Mouse (Mus musculus) myocyte (in vitro differentiated cells): ENCODE data around the gene Zbtb39.

Experiments
- CEBPB ChIP-seq: IDR thresholded peaks from 2 replicates; pipeline ENCODE4 v1.6.1; 2011; ENCODE audit warnings: mild to moderate bottlenecking, moderate library complexity; ENCODE audit not compliant: poor library complexity, insufficient read depth, severe bottlenecking
- E2F4 ChIP-seq: IDR thresholded peaks from one replicate; pipeline ENCODE4 v1.6.1; 2011; ENCODE audit warnings: mild to moderate bottlenecking, control low read depth, moderate library complexity; ENCODE audit not compliant: insufficient read depth
- MAX ChIP-seq: IDR thresholded peaks from one replicate; pipeline ENCODE4 v1.6.1; 2011; ENCODE audit warnings: low read depth, mild to moderate bottlenecking, control low read depth
- MYOD1 ChIP-seq, 3 experiments: IDR thresholded peaks; one replicate each; pipeline ENCODE4 v1.6.1; 2011; ENCODE audit warnings: control low read depth in 2 of 3, low read depth in 2 of 3, mild to moderate bottlenecking in 2 of 3, moderate library complexity in 1 of 3; ENCODE audit not compliant: insufficient read length in 2 of 3, control insufficient read depth in 1 of 3
- MYOG ChIP-seq, 3 experiments: IDR thresholded peaks; one replicate each; pipeline ENCODE4 v1.6.1; 2011; ENCODE audit warnings: control low read depth in 2 of 3, low read depth in 2 of 3, mild to moderate bottlenecking in 2 of 3; ENCODE audit not compliant: insufficient read length in 2 of 3, control insufficient read depth in 1 of 3, insufficient read depth in 1 of 3
- POLR2A ChIP-seq: IDR thresholded peaks from one replicate; pipeline ENCODE4 v1.6.1; 2011; ENCODE audit warnings: low read depth, mild to moderate bottlenecking, control low read depth, moderate library complexity; ENCODE audit not compliant: insufficient read length
- POLR2AphosphoS2 ChIP-seq: IDR thresholded peaks from one replicate; pipeline ENCODE4 v1.6.1; 2011; ENCODE audit warnings: low read depth, control low read depth; ENCODE audit not compliant: insufficient read length
- REST ChIP-seq: IDR thresholded peaks from one replicate; pipeline ENCODE4 v1.6.1; 2011; ENCODE audit warnings: mild to moderate bottlenecking, control low read depth, moderate library complexity; ENCODE audit not compliant: insufficient read depth, insufficient read length
- SRF ChIP-seq: IDR thresholded peaks from one replicate; pipeline ENCODE4 v1.6.1; 2011; ENCODE audit warnings: low read depth; ENCODE audit not compliant: control insufficient read depth, insufficient read length
- TCF12 ChIP-seq: IDR thresholded peaks from one replicate; pipeline ENCODE4 v1.6.1; 2011; ENCODE audit warnings: mild to moderate bottlenecking, control low read depth; ENCODE audit not compliant: poor library complexity, insufficient read depth, severe bottlenecking
- TCF3 ChIP-seq: IDR thresholded peaks from one replicate; pipeline ENCODE4 v1.6.1; 2011; ENCODE audit warnings: low read depth, control low read depth; ENCODE audit not compliant: insufficient read length
- USF1 ChIP-seq: IDR thresholded peaks from one replicate; pipeline ENCODE4 v1.6.1; 2011; ENCODE audit warnings: low read depth, mild to moderate bottlenecking, control low read depth, moderate library complexity

DNA sequence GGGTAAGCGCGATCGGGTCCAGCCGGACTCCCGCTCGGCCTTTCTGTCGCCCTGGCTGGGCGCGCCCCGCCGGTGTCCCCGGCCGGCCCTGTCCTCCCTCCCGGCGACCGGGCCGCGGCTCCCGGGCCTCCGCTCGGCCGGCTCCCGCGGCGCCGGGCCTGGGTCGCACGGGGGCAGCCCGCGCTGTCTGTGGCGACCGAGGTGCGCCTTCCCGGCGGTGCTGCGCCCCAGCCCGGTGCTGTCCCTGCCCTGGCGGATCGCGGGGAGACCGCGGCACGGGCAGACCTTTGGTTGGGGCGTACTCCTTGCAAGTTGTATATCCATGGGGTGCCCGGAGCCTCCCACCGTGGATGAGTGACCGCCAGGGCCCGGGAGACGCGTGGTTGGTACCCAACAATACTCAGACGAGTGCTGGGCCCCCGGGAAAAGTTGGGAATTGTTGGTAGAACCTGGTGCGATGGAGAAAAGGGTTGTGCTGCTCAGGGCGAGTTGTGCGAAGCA, 373 bp downstream of the Zbtb39 start:
- TF ChIP-seq MYOG (IDR thresholded peaks at IDR 0.05; ENCODE audit: control insufficient read depth in 1 of 3, insufficient read depth in 1 of 3, insufficient read length in 2 of 3, low read depth in 2 of 3), result no peak
- no peak for TF ChIP-seq MYOD1 (IDR thresholded peaks at IDR 0.05; ENCODE audit: control insufficient read depth in 1 of 3, insufficient read length in 2 of 3, low read depth in 2 of 3)
- TF ChIP-seq E2F4, result no peak
- TF ChIP-seq POLR2AphosphoS2, result no peak
- TF ChIP-seq POLR2A, result no peak
- no peak for TF ChIP-seq REST
- no peak for TF ChIP-seq MAX
- no peak for TF ChIP-seq USF1
- TF ChIP-seq TCF12, result no peak
- no peak for TF ChIP-seq TCF3
- no peak for TF ChIP-seq SRF
- TF ChIP-seq CEBPB, result no peak
